Mouse (Mus musculus) stomach, postnatal 0 days (tissue): Measurements from ENCODE around the gene Ambn. TPM values are rescaled to one million over a fixed set of nuclear protein-coding genes. Genes with fewer than 3 reads are reported as not detected.

Source experiments
- ATAC-seq: fragments of 200-750 bp; cut with Nextera tagmentation; 2 replicates; pipeline ENCODE4 v1.8.0; 2017; ENCODE audit not compliant: low FRiP score, low TSS enrichment
- DNase-seq: peaks from one replicate; pipeline ENCODE4 v3.0.0-alpha.2; 2016; ENCODE audit warnings: low spot score
- H3K27ac ChIP-seq: fragments of 300-500 bp; sonication (generic); replicated peaks from 2 replicates; pipeline ENCODE4 v1.5.1; 2014; ENCODE audit warnings: mild to moderate bottlenecking, control low read depth
- H3K27me3 ChIP-seq: fragments of 300-500 bp; sonication (generic); 2 replicates; pipeline ENCODE4 v1.6.1; 2014; ENCODE audit warnings: low read length; ENCODE audit not compliant: control insufficient read depth, insufficient read depth
- H3K36me3 ChIP-seq: fragments of 300-500 bp; sonication (generic); 2 replicates; pipeline ENCODE4 v1.6.1; 2014; ENCODE audit warnings: low read length, mixed read lengths; ENCODE audit not compliant: control insufficient read depth, insufficient read depth
- H3K4me1 ChIP-seq: fragments of 300-500 bp; sonication (generic); replicated peaks from 2 replicates; pipeline ENCODE4 v1.6.1; 2014; ENCODE audit warnings: antibody characterized with exemption; ENCODE audit not compliant: control insufficient read depth, insufficient read depth
- H3K4me2 ChIP-seq: fragments of 300-500 bp; sonication (generic); replicated peaks from 2 replicates; pipeline ENCODE4 v1.6.1; 2014; ENCODE audit warnings: low read depth, mild to moderate bottlenecking, control low read depth, moderate library complexity
- H3K4me3 ChIP-seq: fragments of 300-500 bp; sonication (generic); 2 replicates; pipeline ENCODE4 v1.5.1; 2014; ENCODE audit warnings: low read depth, low read length, control low read depth
- H3K9ac ChIP-seq: fragments of 300-500 bp; sonication (generic); 2 replicates; pipeline ENCODE4 v1.6.1; 2014; ENCODE audit warnings: mild to moderate bottlenecking, low read length, control low read depth, mixed read lengths
- H3K9me3 ChIP-seq: fragments of 300-500 bp; sonication (generic); 2 replicates; pipeline ENCODE4 v1.6.1; 2016; ENCODE audit warnings: low read length; ENCODE audit not compliant: control insufficient read depth
- CTCF ChIP-seq: IDR thresholded peaks from 2 replicates; pipeline ENCODE4 v1.5.1; 2016; ENCODE audit warnings: antibody characterized with exemption, low read depth, mild to moderate bottlenecking, moderate library complexity
- EP300 ChIP-seq: optimal IDR thresholded peaks from 2 replicates; pipeline ENCODE3; 2016; ENCODE audit warnings: antibody characterized with exemption
- WGBS: fragments of 180-500 bp; shearing (Covaris S2); extraction: QIAGEN DNeasy Blood & Tissue Kit; methylation state at CpG from one replicate; pipeline ENCODE4 v1.1.7; 2014; 5-methylcytosine and 5-hydroxymethylcytosine counted together
- polyA plus RNA-seq: library from polyadenylated mRNA; unstranded; fragments of >200 nt; fragmentation: Nextera tagmentation; extraction: Ambion mirVana; gene quantifications from 2 replicates; pipeline ENCODE4 v1.2.1, GENCODE M21; 2015

Ambn gene
- polyA plus RNA-seq, 1 experiment from 2014 or later, result not detected

- ATAC-seq, result no peak
- Histone ChIP-seq H3K36me3 (no peaks in the 10 kb centered on the region), H3K4me3 (no peak within 1 kb of the TSS), H3K4me1 (no peaks in the 10 kb centered on the region), H3K4me2 (no peak within 1 kb of the TSS), H3K9ac (no peak within 1 kb of the TSS), H3K9me3 (no peaks in the 10 kb centered on the region), H3K27ac (no peak within 1 kb of the TSS), H3K27me3 (no peaks in the 10 kb centered on the region)
- no peak for DNase-seq
- TF ChIP-seq CTCF (no peak), EP300 (no peak)
Measured at GRCm38 (mm10) chr5:88487675-88488074, 31.9 kb downstream of the Ambn start, which contains the start of gene Enam. Gene Enam, plus strand, starts transcription at chr5:88487975.

DNA sequence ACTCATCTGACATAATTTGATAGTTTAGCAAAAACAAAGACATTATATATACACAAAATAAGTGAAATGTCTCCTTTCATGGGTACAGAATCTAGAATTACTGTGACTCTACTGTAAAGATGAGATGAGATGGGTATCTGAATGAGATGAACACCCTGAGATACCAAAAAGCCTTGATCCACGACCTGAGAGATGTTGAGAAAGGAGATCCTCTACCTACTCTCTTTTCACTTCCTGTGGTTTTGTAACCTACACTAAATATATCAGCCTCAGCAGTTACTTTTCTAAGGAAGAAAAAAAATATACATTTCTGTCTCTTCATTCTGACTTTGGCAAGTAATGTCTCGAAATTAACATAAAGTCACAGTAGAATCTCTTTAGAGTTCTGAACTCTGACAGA is 33.2 kb downstream of the Ambn start:
- ATAC-seq, result no peak

GRCm38 (mm10) chr5:88491111-88491510 is 35.3 kb downstream of the Ambn start:
- H3K9ac ChIP-seq, result no peak overlapping the region
- DNase-seq (no peak), ATAC-seq (no peak)
- H3K27me3 ChIP-seq, result no peaks in the 10 kb centered on the region
- H3K27ac ChIP-seq, result no peak overlapping the region
- H3K36me3 ChIP-seq, result no peaks in the 10 kb centered on the region
- H3K4me2 ChIP-seq, result no peak overlapping the region
- H3K4me3 ChIP-seq, result no peak overlapping the region
- H3K4me1 ChIP-seq, result no peaks in the 10 kb centered on the region
- WGBS, result 76% methylated on average over 5 of the region's 5 CpGs
- TF ChIP-seq EP300, result no peak
- no peak for TF ChIP-seq CTCF
- no peaks in the 10 kb centered on the region for H3K9me3 ChIP-seq

More for the DNA sequence above, 33.2 kb downstream of the Ambn start:
- H3K36me3 ChIP-seq, result no peaks in the 10 kb centered on the region
- H3K27me3 ChIP-seq, result no peaks in the 10 kb centered on the region
- H3K4me1 ChIP-seq, result no peaks in the 10 kb centered on the region
- no peak for DNase-seq
- H3K4me3 ChIP-seq, result no peak overlapping the region
- no peak overlapping the region for H3K4me2 ChIP-seq
- H3K9me3 ChIP-seq, result no peaks in the 10 kb centered on the region
- 66% methylated on average over 2 of the region's 2 CpGs for WGBS
- TF ChIP-seq CTCF, result no peak
- no peak for TF ChIP-seq EP300
- no peak overlapping the region for H3K27ac ChIP-seq
- H3K9ac ChIP-seq, result no peak overlapping the region

- Histone ChIP-seq H3K9ac (no peak overlapping the region), H3K27me3 (no peaks in the 10 kb centered on the region), H3K9me3 (no peaks in the 10 kb centered on the region), H3K4me2 (no peak overlapping the region), H3K27ac (no peak overlapping the region), H3K36me3 (no peaks in the 10 kb centered on the region), H3K4me1 (no peaks in the 10 kb centered on the region), H3K4me3 (no peak overlapping the region)
- 68% methylated on average over 3 of the region's 3 CpGs for WGBS
- ATAC-seq (no peak), DNase-seq (no peak)
- TF ChIP-seq CTCF (no peak), EP300 (no peak)
Measured at GRCm38 (mm10) chr5:88499781-88500180, 44.0 kb downstream of the Ambn start.

GRCm38 (mm10) chr5:88508555-88508954 is 52.8 kb downstream of the Ambn start:
- no peak overlapping the region for H3K9ac ChIP-seq
- H3K4me3 ChIP-seq, result no peak overlapping the region
- no peak for TF ChIP-seq EP300
- TF ChIP-seq CTCF, result no peak
- no peak for ATAC-seq
- H3K9me3 ChIP-seq, result no peaks in the 10 kb centered on the region
- WGBS, result 53% methylated on average over 1 of the region's 1 CpGs
- no peak overlapping the region for H3K27ac ChIP-seq
- no peaks in the 10 kb centered on the region for H3K4me1 ChIP-seq
- no peaks in the 10 kb centered on the region for H3K27me3 ChIP-seq
- no peaks in the 10 kb centered on the region for H3K36me3 ChIP-seq
- H3K4me2 ChIP-seq, result no peak overlapping the region
- no peak for DNase-seq

- TF ChIP-seq CTCF (no peak), EP300 (no peak)
- ATAC-seq, result no peak
- no peaks in the 10 kb centered on the region for H3K9me3 ChIP-seq
- no peak overlapping the region for H3K27ac ChIP-seq
- H3K36me3 ChIP-seq, result no peaks in the 10 kb centered on the region
- no peak for DNase-seq
- no peak overlapping the region for H3K4me2 ChIP-seq
- no peak overlapping the region for H3K9ac ChIP-seq
- H3K27me3 ChIP-seq, result no peaks in the 10 kb centered on the region
- 79% methylated on average over 1 of the region's 1 CpGs for WGBS
- H3K4me3 ChIP-seq, result no peak overlapping the region
- no peaks in the 10 kb centered on the region for H3K4me1 ChIP-seq
Measured at GRCm38 (mm10) chr5:88508990-88509389, 53.2 kb downstream of the Ambn start.

Other genes with a start within 250 kb of the Ambn start
- gene Gm7714, start 187.1 kb upstream of the Ambn start, polyA plus RNA-seq, result not detected in 2 replicates
- not detected in 2 replicates for gene Prol1, start 138.7 kb upstream of the Ambn start, polyA plus RNA-seq
- not detected in 2 replicates for gene Amtn, start 79.9 kb upstream of the Ambn start, polyA plus RNA-seq
- 0.02 TPM in 1 of 2 replicates, not detected in the other for gene Enam, start 32.0 kb downstream of the Ambn start, polyA plus RNA-seq
- 0.08 TPM in 1 of 2 replicates, not detected in the other for gene Jchain, start 71.9 kb downstream of the Ambn start, polyA plus RNA-seq
- gene Utp3, start 98.5 kb downstream of the Ambn start, polyA plus RNA-seq, result 34.5 and 34.9 TPM in 2 replicates
- gene Rufy3, start 109.0 kb downstream of the Ambn start, polyA plus RNA-seq, result 9.8 and 10.3 TPM in 2 replicates
- gene Grsf1, start 220.2 kb downstream of the Ambn start, polyA plus RNA-seq, result 32.8 and 35.1 TPM in 2 replicates